Mouse (Mus musculus) small intestine, adult 2 months (tissue): ENCODE results near the gene Tm9sf4. TPM values are rescaled to one million over a fixed set of nuclear protein-coding genes. Genes with fewer than 3 reads are reported as not detected.

ENCODE experiments used
- H3K27ac ChIP-seq: fragments of 200-500 bp; 2 replicates; pipeline ENCODE4 v1.5.1; 2012; ENCODE audit warnings: low read depth, low read length, control low read depth, inconsistent platforms; ENCODE audit not compliant: insufficient read depth
- H3K27me3 ChIP-seq: fragments of 200-500 bp; 2 replicates; pipeline ENCODE4 v1.6.1; 2012; ENCODE audit warnings: mild to moderate bottlenecking, moderate library complexity, low read length, inconsistent platforms; ENCODE audit not compliant: control insufficient read depth, insufficient read depth
- H3K36me3 ChIP-seq: fragments of 200-500 bp; 2 replicates; pipeline ENCODE4 v1.6.1; 2012; ENCODE audit warnings: mild to moderate bottlenecking, low read length, control low read depth, inconsistent platforms; ENCODE audit not compliant: control insufficient read depth, insufficient read depth
- H3K4me1 ChIP-seq: fragments of 200-500 bp; 2 replicates; pipeline ENCODE4 v1.6.1; 2012; ENCODE audit warnings: low read length, inconsistent platforms, mixed read lengths; ENCODE audit not compliant: control insufficient read depth, insufficient read depth, insufficient read length
- H3K4me3 ChIP-seq: fragments of 200-500 bp; 2 replicates; pipeline ENCODE4 v1.5.1; 2012; ENCODE audit warnings: low read depth, mild to moderate bottlenecking, control low read depth, inconsistent platforms, low read length, moderate library complexity
- CTCF ChIP-seq: fragments of 200-500 bp; IDR thresholded peaks from 2 replicates; pipeline ENCODE4 v1.5.1; 2012; ENCODE audit warnings: low read depth, mild to moderate bottlenecking, control low read depth, inconsistent platforms, low read length, moderate library complexity, mixed read lengths; ENCODE audit not compliant: insufficient replicate concordance, insufficient read length; ENCODE audit errors: extremely low read depth
- POLR2A ChIP-seq: fragments of 200-500 bp; IDR thresholded peaks from 2 replicates; pipeline ENCODE4 v1.6.1; 2012; ENCODE audit warnings: low read depth, mild to moderate bottlenecking, control low read depth, inconsistent platforms, low read length, moderate library complexity
- WGBS: fragments of 180-500 bp; shearing (Covaris S2); methylation state at CpG from one replicate; pipeline ENCODE4 v1.1.7; 2018; 5-methylcytosine and 5-hydroxymethylcytosine counted together
- polyA plus RNA-seq: library from polyadenylated mRNA; depleted of rRNA; stranded (reverse); fragments of >200 nt; gene quantifications from 2 replicates; pipeline ENCODE4 v1.2.3, GENCODE M21; 2012

Tm9sf4 gene
- polyA plus RNA-seq, 1 experiment, result 27.9 TPM

GRCm38 (mm10) chr2:153122701-153123100 is 38.4 kb upstream of the Tm9sf4 start:
- 82% methylated on average over 7 of the region's 7 CpGs for WGBS
- TF ChIP-seq POLR2A (no peak), CTCF (no peak)
- H3K4me1 ChIP-seq, result no peaks in the 10 kb centered on the region; the same call in 1 of the 2 replicates
- no peak overlapping the region for H3K4me3 ChIP-seq
- H3K36me3 ChIP-seq, result no peaks in the 10 kb centered on the region
- no peaks in the 10 kb centered on the region for H3K27me3 ChIP-seq
- 0 out of 2 replicates have a peak overlapping the region, but pooled peaks have one; percentile 2 for H3K27ac ChIP-seq

- Histone ChIP-seq H3K27me3 (no peaks in the 10 kb centered on the region), H3K4me3 (no peak overlapping the region), H3K4me1 (no peaks in the 10 kb centered on the region; the same call in 1 of the 2 replicates), H3K27ac (no peak overlapping the region), H3K36me3 (no peaks in the 10 kb centered on the region)
- WGBS, result 8% methylated on average over 5 of the region's 5 CpGs
- no peak for TF ChIP-seq POLR2A
- no peak for TF ChIP-seq CTCF
Observed at GRCm38 (mm10) chr2:153125875-153126274, 35.2 kb upstream of the Tm9sf4 start.

GRCm38 (mm10) chr2:153131019-153131418 is 30.1 kb upstream of the Tm9sf4 start:
- no peaks in the 10 kb centered on the region for H3K27me3 ChIP-seq
- H3K36me3 ChIP-seq, result no peaks in the 10 kb centered on the region; the same call in 1 of the 2 replicates
- WGBS, result 18% methylated on average over 6 of the region's 6 CpGs
- H3K4me3 ChIP-seq, result no peak overlapping the region
- H3K27ac ChIP-seq, result no peak overlapping the region
- H3K4me1 ChIP-seq, result no peaks in the 10 kb centered on the region
- TF ChIP-seq POLR2A (no peak), CTCF (0 out of 2 replicates have a peak, but pooled peaks have one; percentile 23)

GRCm38 (mm10) chr2:153134237-153134636 is 26.9 kb upstream of the Tm9sf4 start:
- 34% methylated on average over 5 of the region's 5 CpGs for WGBS

GRCm38 (mm10) chr2:153136211-153136610 is 24.9 kb upstream of the Tm9sf4 start:
- Histone ChIP-seq H3K4me1 (no peaks in the 10 kb centered on the region), H3K36me3 (no peaks in the 10 kb centered on the region; the same call in 1 of the 2 replicates), H3K4me3 (no peak overlapping the region), H3K27ac (no peak overlapping the region), H3K27me3 (no peaks in the 10 kb centered on the region)
- TF ChIP-seq CTCF (no peak), POLR2A (no peak)
- 79% methylated on average over 4 of the region's 4 CpGs for WGBS

More at GRCm38 (mm10) chr2:153134237-153134636, 26.9 kb upstream of the Tm9sf4 start:
- no peak for TF ChIP-seq CTCF
- no peak for TF ChIP-seq POLR2A
- Histone ChIP-seq H3K27me3 (no peaks in the 10 kb centered on the region), H3K4me3 (no peak overlapping the region), H3K36me3 (no peaks in the 10 kb centered on the region; the same call in 1 of the 2 replicates), H3K27ac (no peak overlapping the region), H3K4me1 (no peaks in the 10 kb centered on the region)

GRCm38 (mm10) chr2:153139158-153139557 is 21.9 kb upstream of the Tm9sf4 start:
- no peak overlapping the region for H3K4me3 ChIP-seq
- 59% methylated on average over 7 of the region's 7 CpGs for WGBS

GRCm38 (mm10) chr2:153139996-153140613 is 21.0 kb upstream of the Tm9sf4 start:
- H3K27me3 ChIP-seq, result no peaks in the 10 kb centered on the region
- 39% methylated on average over 9 of the region's 9 CpGs for WGBS
- H3K4me1 ChIP-seq, result no peaks in the 10 kb centered on the region
- H3K27ac ChIP-seq, result no peak overlapping the region
- no peaks in the 10 kb centered on the region for H3K36me3 ChIP-seq
- no peak overlapping the region for H3K4me3 ChIP-seq
- no peak for TF ChIP-seq CTCF

More at GRCm38 (mm10) chr2:153139158-153139557, 21.9 kb upstream of the Tm9sf4 start:
- no peaks in the 10 kb centered on the region for H3K36me3 ChIP-seq
- no peak overlapping the region for H3K27ac ChIP-seq
- TF ChIP-seq CTCF (no peak), POLR2A (no peak)
- no peaks in the 10 kb centered on the region for H3K27me3 ChIP-seq
- no peaks in the 10 kb centered on the region for H3K4me1 ChIP-seq
